Mouse (Mus musculus) erythroid progenitor cell, adult 5-6 weeks (primary cell): ENCODE results near the gene AI413582. TPM values are rescaled to one million over a fixed set of nuclear protein-coding genes. Genes with fewer than 3 reads are reported as not detected.

ENCODE experiments used
- ATAC-seq: replicated peaks from 2 replicates; pipeline ENCODE4 v1.8.0; 2016; ENCODE audit warnings: moderate number of reproducible peaks, mild to moderate bottlenecking, moderate TSS enrichment, inconsistent platforms; ENCODE audit not compliant: poor library complexity, low FRiP score, severe bottlenecking
- total RNA-seq, 2 experiments: library from RNA; stranded (forward) in 1 of 2; stranded (reverse) in 1 of 2; fragments of 150-400 nt in 1 of 2; fragments of 186-747, 209-891 nt in 1 of 2; gene quantifications; 2 replicates each; pipeline versions ENCODE4 v1.2.3 to v1.2.4; 2015 to 2017; ENCODE audit warnings: low replicate concordance in 2 of 2

Gene AI413582
- total RNA-seq, 2 experiments from 2014 or later = 2.9 to 14.1 TPM

DNA sequence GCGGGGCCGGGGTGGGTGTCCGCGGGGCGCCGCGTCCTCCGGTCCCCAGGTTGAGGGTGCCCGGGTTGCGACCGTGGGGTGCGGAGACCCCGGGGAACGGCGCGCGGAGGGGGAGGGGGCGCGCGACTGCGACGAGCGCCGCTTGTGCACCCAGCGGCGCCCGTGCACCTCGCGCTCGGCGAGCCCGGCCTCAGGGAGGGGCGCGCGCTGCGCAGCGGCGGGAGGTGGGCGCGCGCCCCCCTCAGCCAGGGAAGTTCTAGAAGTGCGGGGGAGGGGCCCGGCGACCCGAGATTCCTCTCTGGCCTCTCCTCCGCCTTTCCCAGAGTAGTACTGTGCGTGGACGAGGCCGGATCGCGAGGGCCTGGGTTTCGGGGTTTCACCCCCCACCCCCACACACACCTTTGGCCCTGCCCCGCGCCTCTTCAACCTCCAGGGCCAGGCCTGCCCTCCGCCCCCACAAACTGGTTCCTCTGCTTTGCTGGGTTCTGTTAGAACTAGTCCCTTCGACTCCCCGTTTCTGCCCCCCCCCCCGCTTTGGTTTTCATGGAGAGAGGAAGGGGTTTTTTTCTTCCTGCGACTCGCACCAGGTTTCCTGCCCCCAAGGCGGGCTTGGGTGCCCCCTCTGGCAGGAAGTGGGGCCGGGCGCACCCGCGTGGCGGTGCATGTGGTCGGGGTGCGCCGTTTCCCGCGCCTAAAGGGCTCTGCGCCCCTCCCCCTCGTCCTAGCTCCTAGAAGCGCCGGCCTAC lies 8.2 kb downstream of the AI413582 start:
- ATAC-seq = no peak

DNA sequence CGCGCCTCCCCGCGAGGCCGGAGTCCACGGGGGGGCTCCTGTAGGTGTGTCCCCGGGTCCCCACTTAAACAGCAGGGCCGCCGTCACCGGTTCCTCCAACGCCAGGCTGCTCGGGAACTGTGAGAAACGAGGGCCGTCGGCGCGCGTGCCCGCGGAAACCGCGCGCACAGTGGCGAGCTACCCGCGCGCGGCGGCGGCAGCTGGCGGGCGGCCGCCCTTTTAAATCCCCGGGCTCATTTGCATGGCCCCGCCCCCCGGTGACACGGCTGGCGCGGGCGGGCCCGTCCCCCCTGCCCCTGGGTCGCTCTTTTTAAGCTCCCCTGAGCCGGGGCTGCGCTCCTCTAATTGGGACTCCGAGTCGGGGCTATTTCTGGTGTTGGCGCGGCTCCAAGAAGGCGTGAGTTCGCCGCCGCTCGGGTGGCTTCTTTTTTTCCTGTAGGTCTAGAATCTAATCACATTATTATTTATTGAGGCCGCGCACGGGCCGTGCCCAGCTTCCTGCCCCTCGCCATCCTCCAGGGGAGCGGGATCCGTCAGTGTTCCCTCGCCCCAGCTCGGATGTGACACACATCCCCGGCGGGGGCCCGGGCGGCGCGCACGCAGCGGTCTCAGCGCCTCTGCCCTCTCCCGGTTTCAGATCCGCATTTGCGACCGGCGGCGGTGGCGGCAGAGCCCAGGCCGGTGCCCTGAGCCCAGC lies 9.1 kb downstream of the AI413582 start, which contains the start of gene Hmga1:
TSS of gene Hmga1 (plus strand) at position 183 of the 697 bp plus-strand sequence.
- peak; percentile 81 for ATAC-seq

DNA sequence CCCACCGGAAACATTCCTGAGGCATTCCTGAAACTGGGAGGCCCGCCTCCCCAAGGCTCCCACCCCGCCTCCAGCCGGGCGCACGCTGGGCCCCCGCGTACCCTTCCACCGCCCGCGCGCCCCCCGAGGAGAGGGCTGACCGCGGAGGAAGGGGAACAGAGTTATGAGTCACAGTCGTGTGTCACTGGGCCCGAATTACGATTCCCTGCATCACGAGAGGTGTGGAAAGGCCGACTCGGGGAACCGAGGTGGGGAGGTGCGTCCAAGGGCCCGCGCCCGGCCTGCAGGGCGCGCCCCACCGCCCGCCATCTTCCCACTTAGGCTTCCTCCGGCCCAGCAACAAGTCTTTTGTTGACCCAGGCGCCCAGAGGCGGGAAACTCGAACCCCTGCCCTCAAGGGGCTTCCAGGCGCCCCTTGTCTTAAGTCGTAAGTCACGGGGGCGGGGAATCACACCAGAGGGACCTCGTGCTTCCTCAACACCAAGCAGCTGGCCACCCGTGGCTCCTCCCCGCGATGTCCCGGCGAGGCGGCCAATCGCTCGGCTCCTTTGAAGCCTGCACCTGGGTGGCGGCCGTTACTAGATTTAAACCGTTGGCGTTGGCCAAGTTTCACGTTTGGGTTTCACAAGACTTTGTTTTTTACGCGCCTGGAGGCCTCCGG lies 9.9 kb downstream of the AI413582 start:
- ATAC-seq = peak; percentile 75

DNA sequence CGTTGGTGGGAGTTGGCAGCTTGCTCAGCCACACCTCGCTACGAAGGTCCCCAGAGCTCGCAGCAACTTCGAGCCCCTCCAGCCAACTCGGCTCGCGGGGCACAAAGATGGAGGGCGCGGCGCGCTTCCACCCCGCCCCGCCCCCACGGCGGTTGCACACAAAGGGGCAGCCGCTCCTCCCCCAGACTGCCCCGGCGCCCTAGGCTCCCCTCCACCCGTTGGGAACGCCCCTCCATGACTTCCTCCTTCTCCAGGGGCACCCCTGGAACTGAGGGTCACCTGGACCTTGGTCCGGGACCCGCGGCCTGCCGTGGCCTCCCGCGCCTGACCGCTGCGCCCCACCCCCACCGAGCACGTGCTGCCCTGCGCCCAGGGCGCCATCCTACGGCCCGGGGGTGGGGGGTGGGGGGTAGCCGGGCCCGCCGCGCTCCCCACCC lies 10.5 kb downstream of the AI413582 start:
- ATAC-seq = no peak

DNA sequence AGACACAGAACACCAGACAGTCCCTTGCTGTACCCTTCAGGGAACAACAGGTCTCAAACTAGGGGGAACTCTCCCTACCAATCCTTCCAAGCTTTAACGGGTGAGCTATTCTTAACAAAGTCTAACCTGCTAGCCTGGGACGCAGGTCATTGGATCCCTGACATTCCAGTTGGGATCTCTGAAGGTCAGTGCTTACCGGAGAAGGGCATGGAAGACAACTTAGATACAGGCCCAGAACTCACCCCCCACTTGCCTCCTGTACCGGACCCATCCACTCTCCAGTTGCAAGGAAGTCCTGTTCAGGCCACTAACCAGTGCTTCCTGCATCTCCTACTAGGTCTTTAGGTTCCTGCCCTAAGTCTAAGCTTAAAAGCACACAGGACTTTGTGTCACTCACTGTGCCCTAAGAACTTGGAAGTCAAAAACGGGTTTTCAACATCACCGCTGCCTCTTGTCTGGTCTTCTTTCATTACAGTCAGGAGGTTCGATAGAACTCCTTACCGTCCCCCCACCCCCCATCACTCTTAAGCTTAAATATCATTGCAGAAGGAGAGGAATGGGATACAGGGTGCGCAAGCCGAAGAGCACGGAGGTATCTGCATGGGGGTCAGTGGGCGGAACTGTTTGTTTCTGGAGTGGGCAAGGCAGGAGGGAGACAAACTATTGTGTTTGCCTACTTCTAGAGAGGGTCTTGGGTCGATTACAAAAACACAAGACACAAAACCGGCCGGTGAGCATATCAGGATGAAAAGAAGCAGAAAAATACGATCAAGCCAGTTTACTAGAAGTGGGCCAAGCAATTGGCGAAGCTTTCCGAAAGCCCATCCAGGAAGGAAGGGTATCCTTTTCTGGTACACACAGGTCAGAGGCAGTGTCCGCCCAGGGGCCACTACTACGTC lies 11.2 kb downstream of the AI413582 start:
- ATAC-seq = no peak

DNA sequence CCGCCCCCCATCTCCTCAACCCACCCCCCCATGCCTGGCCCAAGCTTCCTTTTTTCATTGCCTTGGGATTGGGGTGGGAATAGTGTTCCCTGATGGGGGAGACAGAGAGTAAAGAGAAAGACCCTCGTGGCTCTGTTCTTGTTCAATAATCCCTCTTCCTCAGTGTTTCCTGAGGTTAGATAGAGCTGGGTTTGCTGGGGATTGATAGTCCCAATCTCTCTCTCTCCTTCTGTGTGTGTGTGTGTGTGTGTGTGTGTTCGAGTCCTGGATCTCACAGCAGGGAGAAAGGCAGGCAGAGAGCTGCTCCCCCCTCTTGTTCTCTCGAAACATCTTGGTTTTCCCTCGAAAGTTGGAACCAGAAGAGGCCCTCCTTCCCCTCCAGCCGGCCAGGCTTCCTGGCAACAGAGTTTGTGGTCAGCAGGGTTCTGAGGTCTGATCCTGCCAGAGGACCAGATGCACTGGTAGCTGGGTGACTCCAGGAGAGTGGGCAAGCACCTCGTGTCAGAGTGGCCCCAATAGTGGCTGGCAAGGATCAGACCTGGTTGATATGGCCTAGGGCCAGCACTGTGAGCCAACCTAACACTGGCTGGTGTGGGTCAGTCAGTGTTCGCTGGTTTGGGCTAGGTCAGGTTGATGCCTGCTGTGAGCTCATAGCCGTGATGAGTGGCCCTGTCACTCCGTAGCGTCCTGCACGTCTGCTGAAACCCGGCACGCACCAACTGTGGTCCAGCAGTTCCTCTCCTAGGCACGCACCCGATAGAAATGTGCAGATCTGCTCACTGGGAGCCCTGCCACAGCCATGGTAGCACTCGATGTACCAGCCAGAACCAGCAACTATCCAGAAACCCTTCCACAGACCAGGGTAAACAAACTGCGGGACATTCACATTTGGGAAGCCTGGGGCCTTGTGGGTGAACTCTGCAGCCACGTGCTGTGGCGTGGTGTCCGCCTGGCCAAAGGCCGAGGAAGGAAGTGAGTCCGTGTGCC lies 13.0 kb downstream of the AI413582 start:
- no peak for ATAC-seq

DNA sequence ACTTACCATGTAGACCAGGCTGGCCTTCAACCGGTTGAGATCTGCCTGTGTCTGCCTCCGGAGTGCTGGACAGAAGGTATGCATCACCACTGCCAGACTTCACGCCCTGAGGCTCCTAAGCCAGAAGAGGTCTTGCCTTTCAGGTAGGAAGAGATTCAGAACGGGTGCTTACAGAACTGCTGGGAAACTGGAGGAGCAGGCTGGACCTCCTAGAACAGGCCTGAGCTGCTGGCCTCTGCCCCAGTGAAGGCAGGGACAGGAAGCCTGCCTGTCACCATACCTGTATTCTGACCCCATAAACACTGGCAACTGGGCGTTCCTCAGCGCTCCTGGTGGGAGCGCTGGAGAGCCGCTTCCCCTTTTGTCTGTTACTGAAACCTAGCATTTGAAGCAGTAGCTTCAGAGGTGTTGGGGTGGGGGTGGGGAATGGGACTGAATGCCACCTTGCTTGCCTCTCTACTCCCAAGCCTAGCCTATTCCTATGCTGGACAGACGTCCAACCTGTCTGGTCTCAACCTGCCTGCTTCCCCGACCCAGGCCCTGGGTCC lies 14.1 kb downstream of the AI413582 start:
- no peak for ATAC-seq

DNA sequence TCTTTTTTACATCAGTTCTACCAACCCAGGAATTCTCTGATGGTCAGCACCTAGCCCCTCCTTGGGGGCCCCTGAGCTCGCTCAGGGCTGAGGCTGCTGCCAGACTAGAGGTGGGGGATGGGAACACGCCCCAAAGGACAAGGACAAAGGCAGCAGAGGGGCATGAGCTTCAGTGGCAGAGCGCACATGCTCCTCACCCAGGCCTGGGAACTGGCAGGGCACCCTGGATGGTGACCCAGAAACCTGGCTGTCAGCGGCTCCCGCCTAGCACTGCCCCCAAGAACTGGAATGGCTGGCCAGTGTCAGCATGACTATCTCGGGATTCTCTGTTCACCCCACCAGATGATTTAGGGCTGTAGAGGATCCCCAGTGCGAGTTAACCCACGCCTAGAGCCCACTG lies 16.3 kb downstream of the AI413582 start:
- no peak for ATAC-seq

DNA sequence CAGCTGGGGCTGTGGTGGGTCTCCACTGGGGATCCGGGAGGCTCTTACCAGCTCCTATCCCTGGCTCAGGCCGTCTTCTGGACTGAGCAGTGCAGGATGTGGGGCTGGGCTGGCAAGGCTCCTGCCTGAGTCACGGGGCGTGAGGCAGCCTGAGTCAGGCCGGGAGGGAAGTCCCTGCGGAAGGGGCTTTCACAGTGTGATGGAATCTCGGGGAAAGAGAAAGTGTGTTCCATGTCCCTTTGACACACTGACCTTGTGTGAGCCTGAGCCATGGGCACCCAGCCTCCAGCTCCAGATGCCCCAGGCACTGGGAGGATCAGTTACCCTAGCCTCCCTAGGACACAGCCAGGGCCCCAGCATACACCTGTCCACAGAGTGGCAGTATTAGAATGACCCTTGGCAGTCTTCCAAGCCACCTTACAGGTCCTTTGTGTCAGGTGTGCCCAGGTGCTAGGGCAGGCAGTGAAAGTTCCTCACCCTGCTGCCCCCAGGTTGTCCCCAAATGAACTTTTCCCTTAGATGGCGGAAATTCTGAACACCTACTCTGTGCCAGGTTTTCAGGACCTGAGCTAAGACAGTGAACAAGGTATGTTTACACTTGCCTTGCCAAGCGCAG lies 18.2 kb downstream of the AI413582 start:
- ATAC-seq = no peak

DNA sequence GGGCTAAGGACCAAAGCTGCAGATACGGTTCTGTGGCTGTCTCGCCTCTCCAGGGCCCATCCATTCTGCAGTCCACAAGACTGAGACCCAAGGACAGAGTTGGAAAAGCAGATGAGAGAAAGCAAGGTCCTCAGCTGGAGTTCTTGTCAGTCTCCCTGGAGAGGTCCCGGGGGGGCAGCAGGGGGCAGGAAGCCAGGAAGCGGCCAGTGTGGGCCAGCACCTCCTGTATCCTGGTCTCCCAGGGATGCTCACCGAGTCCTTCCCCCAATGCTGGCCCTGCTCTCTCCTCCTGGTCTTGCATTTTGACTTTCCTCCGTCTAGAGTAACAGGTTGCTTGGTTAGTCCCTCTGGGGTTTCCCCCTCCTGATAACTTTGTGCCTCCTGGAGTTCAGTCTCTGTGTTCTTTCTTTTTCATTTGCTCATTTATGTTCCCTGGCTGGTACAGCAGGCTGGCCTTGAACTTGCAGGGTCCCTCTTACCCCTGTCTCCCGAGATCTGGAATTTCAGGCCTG lies 18.9 kb downstream of the AI413582 start:
- no peak for ATAC-seq

DNA sequence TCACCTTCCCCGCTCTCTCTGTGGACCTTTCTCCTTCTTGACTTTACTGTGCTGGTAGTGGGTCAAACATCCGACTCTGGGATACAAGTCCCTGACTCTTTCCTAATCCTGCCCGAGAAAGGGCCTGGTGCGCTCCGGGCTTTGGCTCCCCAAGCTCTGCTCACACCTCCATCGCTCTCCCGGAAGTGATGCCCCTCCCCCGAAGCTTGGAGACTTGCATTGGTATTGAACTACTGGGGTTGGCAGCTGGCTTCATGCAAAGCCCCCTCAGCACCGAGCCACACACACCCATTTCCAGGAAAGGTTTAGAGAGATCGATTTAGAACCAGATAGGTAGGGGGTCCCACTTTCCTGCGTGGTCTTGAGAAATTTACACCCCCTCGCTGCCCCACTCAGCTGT lies 19.6 kb downstream of the AI413582 start:
- ATAC-seq = no peak

DNA sequence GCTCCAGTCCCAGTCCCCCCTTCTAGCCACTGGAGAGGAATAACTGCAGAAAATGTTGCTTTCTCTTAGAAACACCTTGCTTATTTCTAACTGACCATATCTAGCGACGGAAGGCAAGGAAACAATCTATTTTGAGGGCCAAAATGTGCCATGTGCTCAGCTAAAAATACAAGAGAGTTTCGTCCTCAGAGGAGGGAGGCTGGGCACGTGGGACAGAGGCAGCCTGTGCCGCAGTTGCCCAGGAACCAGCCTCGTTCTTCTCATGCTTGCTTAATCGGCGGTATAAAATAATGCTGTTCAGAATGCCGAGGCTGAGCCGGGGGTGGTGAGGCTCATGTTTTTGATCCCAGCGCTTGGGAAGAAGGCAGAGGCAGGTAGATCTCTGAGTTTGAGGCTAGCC lies 21.0 kb downstream of the AI413582 start:
- no peak for ATAC-seq

DNA sequence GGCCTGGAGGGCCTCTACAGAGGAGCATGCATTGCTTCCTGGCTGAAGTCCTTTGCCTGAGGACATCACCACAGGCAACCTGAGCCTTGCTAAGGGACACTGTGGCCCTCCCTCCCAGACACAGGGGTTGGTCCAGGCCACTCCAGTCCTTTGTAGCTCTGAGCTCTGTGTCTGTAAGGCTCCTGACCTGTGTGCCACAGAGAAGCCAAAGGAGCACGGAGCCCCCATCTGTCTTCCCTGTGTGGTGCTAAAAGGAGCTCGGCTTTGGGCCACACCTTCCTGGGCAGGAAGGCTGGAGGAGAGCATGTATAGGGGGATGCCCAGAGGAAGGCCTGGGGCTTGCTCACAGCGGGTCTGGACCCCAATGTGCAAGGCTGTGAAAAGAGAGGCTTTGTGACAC lies 23.6 kb downstream of the AI413582 start:
- ATAC-seq = no peak

DNA sequence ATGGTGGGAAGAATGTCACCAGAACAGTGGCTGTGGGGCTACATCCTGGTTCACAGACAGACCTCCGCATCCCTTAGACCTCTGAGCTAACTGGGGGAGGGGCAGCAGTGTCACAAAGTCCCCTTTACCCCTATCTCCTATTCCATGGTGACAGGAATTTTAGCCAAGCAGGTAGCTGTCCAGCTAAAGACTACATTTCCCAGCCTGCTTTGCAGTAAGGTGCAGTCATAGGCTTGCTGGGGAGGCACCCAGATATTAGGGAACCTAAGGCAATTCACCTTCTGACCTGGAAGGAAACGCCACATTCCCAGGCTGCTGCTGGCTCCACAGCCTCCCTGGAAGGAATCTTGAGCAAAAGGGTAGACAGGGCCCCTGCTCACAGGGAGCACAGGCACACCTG lies 24.3 kb downstream of the AI413582 start:
- no peak for ATAC-seq

DNA sequence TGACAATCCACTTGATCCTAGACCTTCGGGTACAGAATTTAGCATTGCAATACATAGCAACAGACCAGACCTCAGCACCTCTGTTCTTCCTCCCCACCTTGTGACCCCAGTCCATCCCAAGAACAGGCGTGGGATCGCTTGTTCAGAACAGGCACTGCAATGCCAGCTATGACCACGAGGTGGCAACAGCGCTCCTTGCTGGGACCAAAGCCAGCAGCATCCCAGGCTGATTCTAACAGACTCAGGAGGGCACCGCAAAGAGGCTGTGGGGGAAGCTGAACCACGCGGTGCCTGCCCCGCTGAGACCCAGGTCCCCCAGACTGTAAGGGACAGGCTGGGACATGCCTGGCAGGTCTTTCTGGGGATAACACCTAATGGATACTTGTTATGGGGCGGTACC lies 30.8 kb downstream of the AI413582 start:
- peak; percentile 85 for ATAC-seq

DNA sequence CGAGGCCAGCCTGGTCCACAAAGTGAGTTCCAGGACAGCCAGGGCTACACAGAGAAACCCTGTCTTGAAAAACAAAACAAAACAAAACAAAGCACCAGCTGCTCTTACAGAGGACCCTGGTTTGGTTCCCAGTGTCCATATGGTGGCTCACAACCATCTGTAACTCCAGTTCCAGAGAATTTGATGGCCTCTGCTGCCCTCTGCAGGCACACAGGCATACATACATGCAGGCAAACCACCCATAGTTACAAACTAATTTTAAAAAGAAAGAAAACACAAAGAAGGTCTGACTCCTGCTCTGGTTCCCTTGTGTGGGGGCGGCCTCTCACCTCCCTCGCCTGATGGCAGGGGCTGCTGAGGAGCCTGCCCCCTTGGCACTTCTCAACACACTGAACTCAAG lies 32.2 kb downstream of the AI413582 start:
- no peak for ATAC-seq

DNA sequence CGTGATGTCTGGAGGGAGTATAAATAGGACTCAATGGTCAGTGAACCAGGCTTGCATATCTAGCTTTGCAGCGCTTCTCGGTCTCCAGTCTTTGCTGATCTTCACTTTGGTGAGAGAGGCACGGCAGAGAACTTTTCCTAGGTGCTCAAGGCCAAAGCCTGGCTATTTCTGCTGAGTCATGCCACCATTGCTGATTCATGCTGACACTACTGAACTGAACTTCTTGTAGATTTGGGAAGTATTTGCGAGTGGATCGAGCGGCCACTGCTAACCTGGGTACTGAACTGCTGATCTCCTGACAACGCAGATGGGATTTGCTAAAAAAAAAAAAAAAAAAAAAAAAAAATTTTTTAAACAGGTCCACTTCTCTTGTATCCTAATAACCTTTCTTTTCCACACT lies 33.5 kb downstream of the AI413582 start:
- ATAC-seq = peak; percentile 61

DNA sequence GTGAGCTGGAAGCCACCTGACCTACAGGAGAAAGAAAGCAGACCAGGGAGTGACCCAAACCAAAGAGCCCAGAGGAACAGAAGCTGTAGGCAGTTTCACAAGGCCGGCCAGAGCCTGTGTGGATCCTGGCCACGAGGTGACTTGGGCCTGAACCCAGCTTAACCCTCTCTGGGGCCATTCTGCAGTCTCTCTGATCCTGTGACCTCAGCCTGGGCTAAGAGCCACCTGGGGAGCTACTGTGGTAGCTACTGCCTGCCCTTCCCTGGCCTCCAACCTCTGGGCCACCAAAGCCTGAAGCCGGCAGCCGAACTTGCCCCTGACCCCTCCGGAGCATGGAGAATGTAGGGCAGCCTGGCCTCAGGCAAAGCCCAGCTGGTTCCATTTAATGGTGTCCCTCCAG lies 36.8 kb downstream of the AI413582 start:
- no peak for ATAC-seq
